Mouse (Mus musculus) retina, postnatal 7 days (tissue): ENCODE data around the gene Ctss.
A peak's percentile ranks its signal among the peaks of the same experiment; 100 is the strongest.
"Not testable (repeated sequence)": the region's sequence is repeated elsewhere in the genome, so short reads cannot be mapped to it uniquely, and the experiment has no call there.

Source experiments
- DNase-seq: peaks from one replicate; pipeline ENCODE4 v3.0.0-alpha.2; 2012; ENCODE audit warnings: low read depth, low spot score

Gene Ctss

DNA sequence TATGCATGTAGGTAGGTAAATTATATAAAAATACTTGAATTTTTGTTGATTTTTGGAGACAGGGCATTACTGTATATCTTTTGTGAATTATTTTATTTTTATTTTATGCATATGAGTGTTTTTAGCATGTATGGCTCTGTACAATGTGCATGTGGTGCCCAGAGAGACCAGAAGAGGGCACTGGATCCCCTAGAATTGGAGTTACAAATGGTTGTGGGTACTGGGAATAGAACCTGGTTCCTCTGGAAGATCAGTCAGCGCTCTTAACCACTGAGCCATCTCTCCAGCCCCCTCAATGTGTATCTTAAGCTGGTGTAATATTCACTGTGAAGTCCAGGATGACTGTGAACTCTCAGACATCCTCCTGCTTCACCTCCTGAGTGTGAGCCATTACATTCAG is 8.3 kb downstream of the Ctss start:
- DNase-seq, result no peak

DNA sequence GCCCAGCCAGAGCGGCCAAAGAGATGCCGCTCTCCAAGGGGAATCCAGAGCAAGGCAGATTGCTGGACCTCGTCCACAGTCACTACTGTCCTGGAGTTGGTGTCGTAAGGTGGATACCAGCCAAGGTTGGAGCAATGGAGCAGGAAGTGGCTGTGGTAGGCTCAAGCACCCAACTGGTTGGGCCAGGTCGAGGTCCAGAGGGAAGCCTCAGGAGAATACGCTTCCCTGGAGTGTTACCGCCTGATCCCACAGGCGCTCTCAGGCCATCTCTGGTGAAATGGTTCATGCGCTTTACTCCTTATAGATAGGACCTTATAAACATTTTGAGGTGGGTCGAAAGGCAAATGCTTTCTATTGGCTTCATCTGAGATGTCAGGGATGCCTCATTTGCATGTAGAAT is 12.3 kb downstream of the Ctss start:
- DNase-seq, result no peak

DNA sequence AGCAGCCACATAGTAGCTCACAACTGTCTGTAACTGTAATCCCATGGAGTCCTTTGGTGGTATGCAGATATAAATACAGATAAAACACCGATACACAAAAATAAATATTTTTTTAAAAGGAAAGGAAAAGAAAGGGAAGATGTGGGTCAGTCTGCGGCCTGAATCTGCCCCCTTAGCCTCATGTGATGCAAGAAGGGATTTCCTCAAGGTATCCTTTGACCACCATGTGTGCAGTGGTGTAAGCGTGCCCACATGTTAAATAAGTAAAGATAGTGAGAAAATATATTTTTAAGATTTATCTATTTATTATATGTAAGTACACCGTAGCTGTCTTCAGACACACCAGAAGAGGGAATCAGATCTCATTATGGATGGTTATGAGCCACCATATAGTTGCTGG is 13.3 kb downstream of the Ctss start:
- DNase-seq, result no peak

DNA sequence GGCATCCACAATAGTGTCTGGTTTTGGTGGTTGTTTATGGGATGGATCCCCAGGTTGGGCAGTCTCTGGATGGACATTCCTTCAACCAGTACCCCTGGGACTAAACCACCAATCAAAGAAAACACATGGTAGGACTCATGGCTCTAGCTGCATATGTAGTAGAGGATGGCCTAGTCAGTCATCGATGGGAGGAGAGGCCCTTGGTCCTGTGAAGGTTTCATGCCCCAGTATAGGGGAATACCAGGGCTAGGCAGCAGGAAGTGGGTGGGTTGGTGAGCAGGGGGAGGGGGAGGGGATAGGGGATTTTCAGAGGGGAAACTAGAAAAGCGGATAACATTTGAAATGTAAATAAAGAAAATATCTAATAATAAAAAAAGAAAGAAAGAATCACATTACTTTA is 14.6 kb downstream of the Ctss start:
- DNase-seq, result not testable (repeated sequence)

DNA sequence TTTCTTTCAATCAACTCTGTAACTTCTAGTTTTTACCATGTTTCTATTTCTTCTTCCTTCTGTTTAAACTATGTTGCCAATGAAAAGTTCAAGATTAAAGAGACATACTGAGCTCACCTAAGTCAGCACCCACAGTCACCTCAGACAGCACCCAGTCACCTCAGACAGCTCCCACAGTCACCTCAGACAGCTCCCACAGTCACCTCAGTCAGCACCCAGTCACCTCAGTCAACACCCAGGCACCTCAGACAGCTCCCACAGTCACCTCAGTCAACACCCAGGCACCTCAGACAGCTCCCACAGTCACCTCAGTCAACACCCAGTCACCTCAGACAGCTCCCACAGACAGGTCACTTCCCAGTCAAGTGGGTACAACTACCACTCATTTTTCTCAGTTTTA is 15.6 kb downstream of the Ctss start:
- DNase-seq, result no peak

DNA sequence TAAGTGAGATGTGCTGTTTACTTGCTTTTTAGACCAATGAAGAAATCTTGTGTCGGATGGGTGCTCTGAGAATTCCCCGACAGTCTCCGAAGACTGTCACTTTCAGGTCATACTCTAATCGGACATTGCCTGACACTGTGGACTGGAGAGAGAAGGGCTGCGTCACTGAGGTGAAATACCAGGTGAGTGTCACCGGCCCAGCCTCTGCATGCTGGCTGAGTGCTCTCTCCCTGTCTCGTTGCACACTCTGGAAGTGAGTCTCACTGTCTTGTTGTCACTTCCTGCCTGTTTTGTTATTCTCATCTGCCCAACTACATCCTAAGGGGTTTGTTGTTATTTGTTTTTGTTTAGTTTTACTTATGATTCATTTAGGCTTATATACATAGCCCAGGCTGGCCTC is 16.4 kb downstream of the Ctss start:
- no peak for DNase-seq

DNA sequence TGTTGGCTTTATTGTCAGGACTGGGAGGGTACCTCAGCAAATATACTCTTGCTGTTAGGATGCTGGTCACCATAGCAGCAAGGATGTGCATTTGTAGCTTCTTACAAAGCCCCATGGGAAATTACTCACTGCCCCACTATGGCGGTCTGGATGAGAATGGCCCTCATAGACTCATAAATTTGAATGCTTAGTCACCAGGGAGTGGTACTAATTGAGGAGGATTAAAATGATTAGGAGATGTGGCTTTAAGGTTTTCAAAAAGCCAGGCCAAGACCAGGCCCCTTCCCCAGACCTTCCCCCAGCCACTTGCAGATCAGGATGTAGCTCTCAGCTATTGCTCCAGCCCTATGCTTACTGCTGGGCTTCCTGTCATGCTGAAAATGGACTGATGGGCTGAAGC is 23.6 kb downstream of the Ctss start:
- DNase-seq, result no peak

DNA sequence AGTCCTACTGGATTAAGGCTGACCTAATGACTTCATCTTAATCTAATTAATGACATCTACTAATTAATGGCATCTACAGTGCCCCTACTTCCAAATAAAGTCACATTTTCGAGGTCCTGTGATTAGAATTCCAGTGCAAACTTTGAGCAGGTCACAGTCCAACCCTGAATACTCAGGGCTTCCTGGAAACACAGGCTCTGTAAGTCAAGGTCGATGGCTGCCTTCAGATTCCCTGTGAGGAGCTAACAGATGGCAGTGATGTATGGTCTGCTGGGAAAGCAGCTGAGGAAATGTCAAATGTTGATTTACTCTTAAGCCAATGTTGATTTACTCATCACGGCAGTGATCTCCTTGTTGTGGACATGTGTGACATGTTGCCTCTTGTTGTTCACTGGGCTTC is 27.4 kb downstream of the Ctss start:
- DNase-seq, result no peak

DNA sequence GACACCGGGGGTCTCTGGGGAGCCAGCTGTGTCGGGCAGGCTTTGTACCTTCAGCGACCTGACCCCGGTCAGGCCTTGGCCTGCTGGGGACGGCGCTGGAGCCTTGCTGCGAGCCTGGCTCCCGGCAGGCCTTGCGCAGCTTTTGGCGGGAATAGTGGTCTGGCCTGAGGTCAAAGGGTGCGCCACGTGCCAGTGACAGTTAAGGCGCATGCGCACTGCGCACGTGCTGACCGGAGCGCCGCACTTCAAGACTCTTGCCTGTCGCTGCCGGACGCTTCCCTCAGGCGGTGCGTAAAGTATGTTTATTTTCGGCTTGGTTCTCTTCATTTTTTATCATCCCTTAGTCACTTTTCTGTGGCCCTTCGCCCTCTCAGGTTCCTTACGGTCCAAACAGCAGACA is 32.9 kb downstream of the Ctss start, which contains the start of gene Hormad1:
Gene Hormad1, plus strand, starts transcription at position 241 of the 400 bp plus-strand sequence.
- no peak for DNase-seq

DNA sequence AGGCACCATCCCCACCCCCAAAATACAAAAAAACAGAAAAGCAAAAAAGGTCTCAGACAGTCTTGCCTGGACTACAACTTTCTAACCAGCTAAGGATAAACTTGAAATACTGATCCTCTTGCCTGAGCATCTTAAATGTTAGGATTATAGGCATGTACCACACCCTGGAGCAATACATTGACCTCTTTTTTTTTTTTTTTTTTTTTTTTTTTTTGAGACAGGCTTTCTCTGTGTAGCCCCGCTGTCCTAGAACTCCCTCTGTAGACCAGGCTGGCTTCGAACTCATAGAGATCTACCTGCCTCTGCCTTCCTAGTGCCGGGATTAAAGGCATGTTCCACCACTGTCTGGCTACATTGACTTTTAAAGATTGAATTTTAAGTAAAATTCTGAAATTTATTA is 34.2 kb downstream of the Ctss start:
- DNase-seq, result no peak

DNA sequence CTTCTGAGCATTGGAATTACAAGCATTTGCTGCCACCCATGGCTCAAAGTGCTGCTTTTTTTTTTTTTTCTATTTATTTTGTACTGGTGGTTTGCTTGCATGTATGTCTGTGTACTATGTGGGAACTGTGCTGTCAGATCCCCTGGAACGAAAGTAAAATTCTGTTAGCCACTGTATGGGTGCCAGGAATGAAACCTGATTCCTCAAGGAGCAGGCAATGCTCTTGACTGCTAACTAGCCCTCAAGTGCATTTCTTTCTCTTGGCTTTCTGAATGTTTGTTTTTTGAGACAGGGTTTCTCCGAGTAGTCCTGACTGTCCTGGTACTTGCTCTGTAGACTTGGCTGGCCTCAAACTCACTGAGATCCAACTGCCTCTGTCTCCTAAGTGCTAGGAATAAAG is 35.2 kb downstream of the Ctss start:
- no peak for DNase-seq

DNA sequence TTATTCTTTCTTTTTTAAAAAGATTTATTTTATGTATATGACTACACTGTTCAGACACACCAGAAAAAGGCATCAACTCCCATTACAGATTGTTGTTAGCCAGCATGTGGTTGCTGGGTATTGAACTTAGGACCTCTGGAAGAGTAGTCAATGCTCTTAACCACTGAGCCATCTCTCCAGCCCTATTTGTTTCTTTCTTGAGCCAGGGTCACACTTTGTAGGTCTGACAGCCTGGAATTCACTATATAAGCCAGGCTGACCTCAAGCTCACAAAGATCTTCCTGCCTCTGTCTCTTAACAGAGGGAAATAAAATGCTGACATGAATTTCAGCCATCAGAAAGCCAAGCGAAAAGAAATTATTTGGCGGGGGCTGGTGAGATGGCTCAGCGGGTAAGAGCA is 43.0 kb downstream of the Ctss start:
- DNase-seq, result no peak

DNA sequence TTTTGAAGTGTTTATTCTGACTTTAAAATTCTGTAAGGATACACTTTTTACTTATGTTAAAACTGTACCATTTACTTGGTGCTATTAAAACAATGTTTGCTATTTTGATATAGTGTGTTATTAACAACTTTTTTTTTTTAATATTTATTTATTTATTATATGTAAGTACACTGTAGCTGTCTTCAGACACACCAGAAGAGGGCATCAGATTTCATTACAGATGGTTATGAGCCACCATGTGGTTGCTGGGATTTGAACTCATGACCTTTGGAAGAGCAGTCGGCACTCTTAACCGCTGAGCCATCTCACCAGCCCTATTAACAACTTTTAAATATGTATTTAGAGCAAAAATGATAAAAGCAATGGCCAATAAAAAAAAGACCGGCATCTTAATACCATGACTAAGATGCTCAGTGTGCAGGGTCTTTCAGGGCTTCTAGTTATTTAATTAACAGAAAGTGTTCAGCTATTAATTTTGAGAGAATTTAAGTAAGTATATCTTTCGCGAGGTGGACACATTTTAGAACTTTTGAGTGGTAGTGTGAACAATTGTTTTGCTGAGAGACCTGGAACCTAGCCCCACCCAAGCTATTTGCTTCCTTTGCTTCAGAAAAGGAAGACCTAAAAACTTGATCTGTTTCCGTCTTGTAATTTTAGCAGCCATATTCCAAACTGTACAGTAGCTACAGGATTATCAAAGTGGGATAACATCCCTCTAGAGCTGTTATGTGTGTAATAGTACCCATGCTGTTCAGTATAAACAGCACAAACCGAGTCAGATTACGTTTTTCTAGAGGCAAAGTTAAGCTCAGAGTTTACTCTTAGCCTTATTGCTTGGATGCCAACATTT is 61.4 kb downstream of the Ctss start:
- DNase-seq, result no peak

DNA sequence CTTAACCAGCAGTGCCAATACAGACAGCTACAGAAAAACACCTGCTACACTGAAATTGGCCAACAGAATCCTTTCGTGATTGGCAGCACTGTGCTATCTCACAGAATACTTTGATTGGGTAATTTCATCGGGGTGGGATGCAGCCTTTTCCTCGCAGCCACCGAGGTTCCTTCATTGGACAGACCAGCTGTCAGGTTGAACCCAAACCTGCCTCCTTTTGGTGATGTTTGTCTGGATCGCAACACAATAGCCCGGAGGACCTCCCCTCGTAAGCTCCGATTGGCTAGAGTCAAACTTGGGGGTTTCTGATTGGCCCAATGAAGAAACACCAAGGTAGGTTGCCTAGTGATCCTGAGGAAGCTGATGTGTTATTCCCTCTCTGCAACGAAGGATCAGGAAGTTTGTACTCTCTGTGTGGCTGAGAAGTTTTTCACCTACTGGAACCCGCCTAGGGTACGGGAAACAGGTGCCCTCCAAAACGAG is 62.1 kb downstream of the Ctss start, which contains the start of gene Golph3l:
Gene Golph3l, plus strand, starts transcription at position 331 of the 483 bp plus-strand sequence.
- DNase-seq, result peak; percentile 90

DNA sequence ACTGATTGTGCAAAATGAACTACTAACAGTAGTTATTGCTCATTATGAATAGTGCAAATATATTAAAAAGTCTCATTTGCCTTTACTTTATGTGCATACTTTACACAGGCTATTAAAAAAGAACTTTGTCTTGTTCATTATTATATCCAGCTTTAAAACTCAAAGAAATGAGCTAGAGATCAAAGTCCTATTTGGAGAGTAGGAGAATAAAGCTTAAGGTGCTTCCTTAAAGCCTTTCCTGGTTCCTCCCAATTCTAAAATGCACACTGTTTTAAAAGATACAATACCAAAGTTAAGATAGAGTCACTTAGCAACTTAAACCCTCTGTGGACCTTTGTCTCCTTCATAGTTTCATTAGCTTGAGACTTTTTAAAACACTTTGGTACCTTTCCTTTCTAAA is 72.1 kb downstream of the Ctss start:
- no peak for DNase-seq

DNA sequence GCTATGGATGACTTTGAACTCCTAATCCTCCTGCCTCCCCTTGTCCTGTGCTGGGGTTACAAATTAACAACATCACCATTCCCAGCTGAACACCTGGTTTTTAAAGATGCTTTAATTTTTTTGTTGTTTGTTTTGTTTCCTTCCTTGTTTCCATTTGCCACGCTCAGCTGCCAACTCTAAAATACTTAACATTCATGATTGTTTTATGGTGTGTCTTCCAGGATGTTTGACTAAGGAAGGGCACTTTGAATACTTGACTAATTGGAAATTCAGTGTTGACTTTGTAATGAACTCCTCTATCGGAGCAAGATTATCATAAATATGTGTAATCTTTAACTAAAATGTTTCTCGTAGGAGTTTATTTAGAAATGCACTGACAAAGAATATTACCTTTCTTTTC is 74.7 kb downstream of the Ctss start:
- DNase-seq, result no peak
